ENCODE assay signal across 8 mouse cellular contexts in genomic region chr19:55098409-55099183, GRCm38 (mm10). TPM values are rescaled to one million over a fixed set of nuclear protein-coding genes. Genes with fewer than 3 reads are reported as not detected.
DNase-seq lines count a peak whose midpoint lies in the region; ATAC-seq and TF ChIP-seq lines count a peak whose summit lies in the region.

No protein-coding gene starts in this region.

- peak; percentile 47 for DNase-seq in layer of hippocampus, adult 11-12 months (ENCODE audit: low spot score)
- no peak for DNase-seq in layer of hippocampus, postnatal 36 days
- DNase-seq in cerebellum, postnatal 10 days: peak; percentile 84 to 85
- DNase-seq in gastrocnemius, postnatal 14 days: peak; percentile 60
- peak; percentile 2 for DNase-seq in hindlimb bud, embryonic 11.5 days (ENCODE audit: extremely low spot score, low read depth, low spot score)
- DNase-seq in midbrain, embryonic 10.5 days (ENCODE audit: low spot score): peak; percentile 44

- peaks cover 18% of the 10 kb centered on the region for H3K36me3 ChIP-seq in limb, embryonic 12.5 days
- peaks cover 20% of the 10 kb centered on the region for H3K36me3 ChIP-seq in midbrain, embryonic 10.5 days
- H3K36me3 ChIP-seq in small intestine, adult 2 months (ENCODE audit: control insufficient read depth, insufficient read depth, low read length): 0 out of 2 replicates have a peak, but pooled peaks cover under 1% of the 10 kb centered on the region

- no peaks in the 10 kb centered on the region for H3K9me3 ChIP-seq in limb, embryonic 12.5 days
- H3K9me3 ChIP-seq in midbrain, embryonic 10.5 days (replicated peaks): no peaks in the 10 kb centered on the region

- peak overlapping the region; percentile 88 for H3K9ac ChIP-seq in limb, embryonic 12.5 days (replicated peaks)

- peak overlapping the region; percentile 75 for H3K27ac ChIP-seq in limb, embryonic 12.5 days
- peak overlapping the region; percentile 93 for H3K27ac ChIP-seq in midbrain, embryonic 10.5 days (replicated peaks)
- H3K27ac ChIP-seq in small intestine, adult 2 months (ENCODE audit: insufficient read depth, low read depth, low read length): peak overlapping the region; percentile 15; the same call in 1 of the 2 replicates

- intact Hi-C loops in gastrocnemius, postnatal 14 days (cut with DNase I; ENCODE audit: low total_unique reads): no loop called here

- H3K27me3 ChIP-seq in limb, embryonic 12.5 days: no peaks in the 10 kb centered on the region
- no peaks in the 10 kb centered on the region for H3K27me3 ChIP-seq in midbrain, embryonic 10.5 days (ENCODE audit: low read depth, poor library complexity, severe bottlenecking)
- H3K27me3 ChIP-seq in small intestine, adult 2 months (ENCODE audit: control insufficient read depth, insufficient read depth, low read length): no peaks in the 10 kb centered on the region

- H3K4me2 ChIP-seq in limb, embryonic 12.5 days: peak overlapping the region; percentile 98

- no peak for TF ChIP-seq POLR2A in small intestine, adult 2 months (IDR thresholded peaks at IDR 0.05; ENCODE audit: low read depth, low read length)

- peak overlapping the region; percentile 99 for H3K4me3 ChIP-seq in limb, embryonic 12.5 days (replicated peaks)
- H3K4me3 ChIP-seq in midbrain, embryonic 10.5 days: peak overlapping the region; percentile 95
- H3K4me3 ChIP-seq in small intestine, adult 2 months (ENCODE audit: low read depth, low read length): peak overlapping the region; percentile 73

- under 1% methylated on average over 30 of the region's 30 CpGs for WGBS in limb, embryonic 12.5 days
- WGBS in midbrain, embryonic 10.5 days: 2% methylated on average over 30 of the region's 30 CpGs
- under 1% methylated on average over 30 of the region's 30 CpGs for WGBS in small intestine, adult 2 months

- ATAC-seq in limb, embryonic 12.5 days (ENCODE audit: insufficient number of reproducible peaks, insufficient read depth, low FRiP score, low TSS enrichment, low read depth): peak; percentile 74

- peaks cover 20% of the 10 kb centered on the region for H3K4me1 ChIP-seq in limb, embryonic 12.5 days (replicated peaks)
- peaks cover 38% of the 10 kb centered on the region for H3K4me1 ChIP-seq in midbrain, embryonic 10.5 days
- H3K4me1 ChIP-seq in small intestine, adult 2 months (ENCODE audit: control insufficient read depth, insufficient read depth, insufficient read length, low read length): peaks cover 8% of the 10 kb centered on the region; the same call in 1 of the 2 replicates

- no peak for TF ChIP-seq CTCF in small intestine, adult 2 months (IDR thresholded peaks at IDR 0.05; ENCODE audit: extremely low read depth, insufficient read length, insufficient replicate concordance, low read depth, low read length)

RNA-seq across cellular contexts. Expression of gene Gpam, which starts 28.4 kb away (rescaled TPM):
- 10 to 100 TPM; 46.0 to 48.0 TPM for total RNA-seq in layer of hippocampus, postnatal 36 days (2021)
- 100 to 1,000 TPM; 118 to 123 TPM for total RNA-seq in gastrocnemius, postnatal 14 days (2021)
- 18.2 and 20.4 TPM in 2 replicates for polyA plus RNA-seq in limb, embryonic 12.5 days (2016; fragmentation: Nextera tagmentation; extraction: Ambion mirVana)
- polyA plus RNA-seq in midbrain, embryonic 10.5 days (2016; fragmentation: Nextera tagmentation; extraction: Ambion mirVana): 21.9 and 28.5 TPM in 2 replicates
- polyA plus RNA-seq in small intestine, adult 2 months (2012; rRNA removed): 3.7 and 4.7 TPM in 2 replicates

Comparison
In these comparisons a context has a peak if more than half of its experiments do, and no peak if none do; other contexts are left out.
1. DNase-seq: peak in layer of hippocampus, adult 11-12 months (single experiment), cerebellum, postnatal 10 days (2 of 2), gastrocnemius, postnatal 14 days (single experiment), hindlimb bud, embryonic 11.5 days (single experiment) and midbrain, embryonic 10.5 days (single experiment); none in layer of hippocampus, postnatal 36 days (0 of 2).
2. H3K27ac ChIP-seq: peak in every context shown above with its lines; median percentile 93 in midbrain, embryonic 10.5 days; 75 in limb, embryonic 12.5 days; 15 in small intestine, adult 2 months.
3. Peak in every context shown above with its lines, with median percentiles within 50 percentile points of each other: H3K4me3 ChIP-seq.